In the genomic region with DNA sequence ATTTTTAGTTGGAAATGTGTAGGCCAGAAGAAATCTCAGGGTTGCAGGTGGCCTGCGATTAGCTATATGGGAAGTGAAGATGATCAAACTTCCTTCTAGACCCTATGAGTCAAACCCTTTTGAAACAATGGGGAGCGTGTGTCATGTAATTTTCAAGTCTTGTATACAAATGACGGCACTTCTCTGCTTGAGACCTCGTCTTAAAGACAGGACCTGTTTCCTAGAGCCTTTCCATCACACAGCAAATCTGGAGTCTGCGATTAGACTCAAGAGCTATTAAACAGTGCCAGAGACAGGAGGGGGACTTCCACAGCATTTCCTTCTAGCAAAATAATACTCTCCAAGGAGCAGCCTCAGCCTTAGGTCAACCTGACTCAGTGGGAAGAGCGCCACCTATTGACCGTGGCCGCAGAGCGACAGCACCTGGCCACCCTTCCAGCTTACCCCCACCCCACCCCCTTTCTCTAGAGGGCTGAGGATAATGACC, we compare ENCODE assay signal across 7 mouse cellular contexts.
A peak's percentile ranks its signal among the peaks of the same experiment; 100 is the strongest.
DNase-seq lines count a peak whose midpoint lies in the region; ATAC-seq and TF ChIP-seq lines count a peak whose summit lies in the region.

No protein-coding gene starts in this region.

- H3K4me3 ChIP-seq in C2C12 (ENCODE audit: insufficient read depth, poor library complexity, severe bottlenecking) (no peak overlapping the region), MEL (ENCODE audit: control insufficient read depth in 1 of 2, insufficient read depth in 1 of 2, low read depth in 2 of 2, low read length in 2 of 2) (no peak overlapping the region)
- H3K4me3 ChIP-seq in embryonic fibroblast, embryonic 13.5 days (ENCODE audit: insufficient read depth, low read length): no peak overlapping the region
- H3K4me3 ChIP-seq in heart, postnatal 0 days (ENCODE audit: low read depth, low read length): no peak overlapping the region

- ATAC-seq in heart, postnatal 0 days (ENCODE audit: insufficient read depth, low read depth): peak; percentile 74

- TF ChIP-seq CTCF in C2C12 (IDR thresholded peaks at IDR 0.05; ENCODE audit: control insufficient read depth, insufficient read depth, insufficient read length) (peak; percentile 31), MEL (IDR thresholded peaks at IDR 0.05 in 2 of 3, conservative IDR thresholded peaks at IDR 0.05 in 1 of 3; ENCODE audit: control insufficient read depth in 1 of 3, insufficient read depth in 1 of 3, low read depth in 2 of 3, low read length in 3 of 3, poor library complexity in 1 of 3, severe bottlenecking in 1 of 3) (peak; percentile 19 to 67 (median 39); a peak in 5 of 6 replicates)
- peak; percentile 74 for TF ChIP-seq CTCF in embryonic fibroblast, embryonic 13.5 days (IDR thresholded peaks at IDR 0.05; ENCODE audit: borderline replicate concordance, insufficient read depth, low read length)
- TF ChIP-seq CTCF in heart, postnatal 0 days (IDR thresholded peaks at IDR 0.05; ENCODE audit: low read depth): peak; percentile 84

- no peaks in the 10 kb centered on the region for H3K36me3 ChIP-seq in C2C12 (ENCODE audit: control insufficient read depth, insufficient read depth)
- H3K36me3 ChIP-seq in MEL (ENCODE audit: control insufficient read depth in 1 of 2, insufficient read depth in 2 of 2, low read length in 2 of 2): no peaks in the 10 kb centered on the region
- no peaks in the 10 kb centered on the region for H3K36me3 ChIP-seq in heart, postnatal 0 days (replicated peaks; ENCODE audit: control insufficient read depth, insufficient read depth, low read length)

- H3K4me2 ChIP-seq in heart, postnatal 0 days (ENCODE audit: low read depth, low read length): no peak overlapping the region

- peak; percentile 32 for TF ChIP-seq RAD21 in MEL (IDR thresholded peaks at IDR 0.05; ENCODE audit: low read depth, low read length)

- 31% methylated on average over 9 of the region's 9 CpGs for WGBS in heart, postnatal 0 days

- TF ChIP-seq EP300 in MEL (IDR thresholded peaks at IDR 0.05; ENCODE audit: low read depth in 1 of 2, low read length in 2 of 2): no peak
- TF ChIP-seq EP300 in heart, postnatal 0 days (IDR thresholded peaks at IDR 0.05; ENCODE audit: low read depth): peak; percentile 77

- H3K27me3 ChIP-seq in C2C12 (ENCODE audit: control insufficient read depth, insufficient read depth, insufficient read length): no peaks in the 10 kb centered on the region
- no peaks in the 10 kb centered on the region for H3K27me3 ChIP-seq in MEL (ENCODE audit: control insufficient read depth in 1 of 2, insufficient read depth in 2 of 2, low read length in 2 of 2)
- H3K27me3 ChIP-seq in heart, postnatal 0 days (ENCODE audit: control insufficient read depth, insufficient read depth, low read length): no peaks in the 10 kb centered on the region

- TF ChIP-seq POLR2A in MEL (IDR thresholded peaks at IDR 0.05; ENCODE audit: control insufficient read depth in 1 of 2, insufficient read depth in 1 of 2, low read depth in 1 of 2, low read length in 2 of 2, poor library complexity in 1 of 2): no peak
- TF ChIP-seq POLR2A in embryonic fibroblast, embryonic 13.5 days (IDR thresholded peaks at IDR 0.05; ENCODE audit: low read depth, low read length): no peak

- no peak overlapping the region for H3K9ac ChIP-seq in MEL (ENCODE audit: control insufficient read depth, low read depth, low read length, poor library complexity, severe bottlenecking)
- no peak overlapping the region for H3K9ac ChIP-seq in heart, postnatal 0 days (replicated peaks; ENCODE audit: low read depth, low read length)

- no peak overlapping the region for H3K27ac ChIP-seq in MEL (ENCODE audit: control insufficient read depth, low read depth, low read length)
- H3K27ac ChIP-seq in embryonic fibroblast, embryonic 13.5 days (ENCODE audit: insufficient read depth, low read length): no peak overlapping the region
- H3K27ac ChIP-seq in heart, postnatal 0 days (ENCODE audit: low read depth): peak overlapping the region; percentile 73

- H3K79me3 ChIP-seq in C2C12 (ENCODE audit: low read depth): no peaks in the 10 kb centered on the region

- no peak overlapping the region for H3ac ChIP-seq in C2C12 (ENCODE audit: control insufficient read depth, insufficient read length, low read depth)

- intact Hi-C loops in left cerebral cortex, postnatal 4 days (cut with DNase I): no loop called here

- H3K9me3 ChIP-seq in MEL (replicated peaks; ENCODE audit: insufficient read depth, low read length): no peaks in the 10 kb centered on the region
- H3K9me3 ChIP-seq in heart, postnatal 0 days (replicated peaks; ENCODE audit: control insufficient read depth, low read length): no peaks in the 10 kb centered on the region

- peak; percentile 9 for DNase-seq in MEL (ENCODE audit: low read depth, low spot score)
- peak; percentile 79 for DNase-seq in heart, postnatal 0 days (ENCODE audit: low spot score)
- peak; percentile 38 for DNase-seq in left cerebral cortex, postnatal 4 days
- DNase-seq in mesoderm, embryonic 11.5 days (ENCODE audit: low read depth, low spot score): peak; percentile 57
- DNase-seq in spleen, postnatal 36 days (ENCODE audit: low spot score in 2 of 2): peak; percentile 54 to 63

- H3K79me2 ChIP-seq in C2C12 (ENCODE audit: control insufficient read depth, insufficient read depth) (no peaks in the 10 kb centered on the region), MEL (ENCODE audit: control insufficient read depth, insufficient read depth, low read length, poor library complexity) (no peaks in the 10 kb centered on the region)

- H3K4me1 ChIP-seq in MEL (ENCODE audit: control insufficient read depth in 1 of 2, insufficient read depth in 2 of 2, low read length in 2 of 2): peaks cover 0 to 5% of the 10 kb centered on the region in 2 experiments; a peak in 1 of 4 replicates
- H3K4me1 ChIP-seq in embryonic fibroblast, embryonic 13.5 days (ENCODE audit: control insufficient read depth, insufficient read depth, low read length): no peaks in the 10 kb centered on the region
- peaks cover 24% of the 10 kb centered on the region for H3K4me1 ChIP-seq in heart, postnatal 0 days (ENCODE audit: control insufficient read depth, insufficient read depth)

TF ChIP-seq in C2C12, 6 proteins besides CTCF, POLR2A, EP300 and RAD21:
- TF ChIP-seq FOSL1 (IDR thresholded peaks at IDR 0.05; ENCODE audit: insufficient read depth, low read length, poor library complexity, severe bottlenecking) (no peak), MYOG (IDR thresholded peaks at IDR 0.05; ENCODE audit: control insufficient read depth, extremely low read depth, insufficient read length) (no peak), CEBPB (IDR thresholded peaks at IDR 0.05; ENCODE audit: low read depth) (no peak), MYOD1 (IDR thresholded peaks at IDR 0.05; ENCODE audit: control insufficient read depth, insufficient read length, low read depth) (no peak), MAX (IDR thresholded peaks at IDR 0.05) (no peak), USF1 (IDR thresholded peaks at IDR 0.05; ENCODE audit: low read depth) (no peak)

TF ChIP-seq in MEL, 35 proteins besides CTCF, POLR2A, EP300 and RAD21:
- TF ChIP-seq TAL1 (IDR thresholded peaks at IDR 0.05; ENCODE audit: low read length) (no peak), GATA1 (IDR thresholded peaks at IDR 0.05; ENCODE audit: low read depth, low read length) (no peak), ZNF384 (IDR thresholded peaks at IDR 0.05; ENCODE audit: low read depth, low read length) (no peak), ZC3H11A (IDR thresholded peaks at IDR 0.05; ENCODE audit: low read depth, low read length) (0 out of 2 replicates have a peak, but pooled peaks have one; percentile 24), SMC3 (IDR thresholded peaks at IDR 0.05; ENCODE audit: low read depth, low read length) (0 out of 2 replicates have a peak, but pooled peaks have one; percentile 22)
TF ChIP-seq in MEL: peak in this region for 2.

Comparison
In these comparisons a context has a peak if more than half of its experiments do, and no peak if none do; other contexts are left out.
1. CTCF ChIP-seq: peak in every context shown above with its lines; median percentile 84 in heart, postnatal 0 days; 74 in embryonic fibroblast, embryonic 13.5 days; 39 in MEL; 31 in C2C12.
2. DNase-seq: peak in every context shown above with its lines; median percentile 79 in heart, postnatal 0 days; 58 in spleen, postnatal 36 days; 57 in mesoderm, embryonic 11.5 days; 38 in left cerebral cortex, postnatal 4 days; 9 in MEL.